Mouse (Mus musculus): ENCODE results near the gene Hoxa5. TPM values are rescaled to one million over a fixed set of nuclear protein-coding genes. Genes with fewer than 3 reads are reported as not detected.

Hoxa5 gene
- total RNA-seq, 1 experiment from 2014 or later: 10.6 TPM

GRCm38 (mm10) chr6:52155471-52155870, 48.9 kb downstream of the Hoxa5 start:
- no peak for ATAC-seq (replicated peaks in 1 of 2; ENCODE audit: insufficient read depth in 1 of 2, low FRiP score in 2 of 2, low TSS enrichment in 1 of 2, low read depth in 1 of 2, poor library complexity in 2 of 2, severe bottlenecking in 2 of 2)

- no peak for ATAC-seq (replicated peaks in 1 of 2; ENCODE audit: insufficient read depth in 1 of 2, low FRiP score in 2 of 2, low TSS enrichment in 1 of 2, low read depth in 1 of 2, poor library complexity in 2 of 2, severe bottlenecking in 2 of 2)
These were observed 50.3 kb downstream of the Hoxa5 start for GRCm38 (mm10) chr6:52154044-52154443.

GRCm38 (mm10) chr6:52153270-52153669, 51.1 kb downstream of the Hoxa5 start:
- ATAC-seq (replicated peaks in 1 of 2; ENCODE audit: insufficient read depth in 1 of 2, low FRiP score in 2 of 2, low TSS enrichment in 1 of 2, low read depth in 1 of 2, poor library complexity in 2 of 2, severe bottlenecking in 2 of 2): no peak

GRCm38 (mm10) chr6:52152226-52153193, 51.9 kb downstream of the Hoxa5 start:
- no peak for ATAC-seq (replicated peaks in 1 of 2; ENCODE audit: insufficient read depth in 1 of 2, low FRiP score in 2 of 2, low TSS enrichment in 1 of 2, low read depth in 1 of 2, poor library complexity in 2 of 2, severe bottlenecking in 2 of 2)

Other genes starting within 250 kb of the Hoxa5 start
- gene Skap2, start 192.0 kb downstream of the Hoxa5 start, total RNA-seq (2017): 218 and 241 TPM in 2 replicates
- gene Hoxa1, start 46.3 kb downstream of the Hoxa5 start, total RNA-seq (2017): not detected in 2 replicates
- gene Hoxa2, start 39.8 kb downstream of the Hoxa5 start, total RNA-seq (2017): 1.2 and 3.8 TPM in 2 replicates
- gene 5730596B20Rik, start 27.1 kb downstream of the Hoxa5 start, total RNA-seq (2017): not detected in 2 replicates
- gene Hoxa4, start 12.8 kb downstream of the Hoxa5 start, total RNA-seq (2017): 0.81 and 1.6 TPM in 2 replicates
- gene Hoxa6, start 4.1 kb upstream of the Hoxa5 start, total RNA-seq (2017): 3.8 and 5.8 TPM in 2 replicates
- gene Hoxa3, start 8.7 kb upstream of the Hoxa5 start, total RNA-seq (2017): 3.7 and 6.3 TPM in 2 replicates
- gene Gm28308, start 8.8 kb upstream of the Hoxa5 start, total RNA-seq (2017): not detected in 2 replicates
- 15.6 and 19.2 TPM in 2 replicates for gene Hoxa7, start 17.3 kb upstream of the Hoxa5 start, total RNA-seq (2017)
- gene Hoxa9, start 26.5 kb upstream of the Hoxa5 start, total RNA-seq (2017): 122 and 157 TPM in 2 replicates
- 12.2 and 17.2 TPM in 2 replicates for gene Hoxa10, start 36.3 kb upstream of the Hoxa5 start, total RNA-seq (2017)
- not detected in 2 replicates for gene Hoxa11, start 41.2 kb upstream of the Hoxa5 start, total RNA-seq (2017)
- not detected in 2 replicates for gene Hoxa13, start 56.3 kb upstream of the Hoxa5 start, total RNA-seq (2017)
- not detected in 2 replicates for gene Evx1, start 108.9 kb upstream of the Hoxa5 start, total RNA-seq (2017)

Data from hematopoietic stem cell, adult 5-6 weeks (primary cell).